Mouse (Mus musculus): ENCODE data around the gene Stt3a.
A peak's percentile ranks its signal among the peaks of the same experiment; 100 is the strongest.

Gene Stt3a

DNA sequence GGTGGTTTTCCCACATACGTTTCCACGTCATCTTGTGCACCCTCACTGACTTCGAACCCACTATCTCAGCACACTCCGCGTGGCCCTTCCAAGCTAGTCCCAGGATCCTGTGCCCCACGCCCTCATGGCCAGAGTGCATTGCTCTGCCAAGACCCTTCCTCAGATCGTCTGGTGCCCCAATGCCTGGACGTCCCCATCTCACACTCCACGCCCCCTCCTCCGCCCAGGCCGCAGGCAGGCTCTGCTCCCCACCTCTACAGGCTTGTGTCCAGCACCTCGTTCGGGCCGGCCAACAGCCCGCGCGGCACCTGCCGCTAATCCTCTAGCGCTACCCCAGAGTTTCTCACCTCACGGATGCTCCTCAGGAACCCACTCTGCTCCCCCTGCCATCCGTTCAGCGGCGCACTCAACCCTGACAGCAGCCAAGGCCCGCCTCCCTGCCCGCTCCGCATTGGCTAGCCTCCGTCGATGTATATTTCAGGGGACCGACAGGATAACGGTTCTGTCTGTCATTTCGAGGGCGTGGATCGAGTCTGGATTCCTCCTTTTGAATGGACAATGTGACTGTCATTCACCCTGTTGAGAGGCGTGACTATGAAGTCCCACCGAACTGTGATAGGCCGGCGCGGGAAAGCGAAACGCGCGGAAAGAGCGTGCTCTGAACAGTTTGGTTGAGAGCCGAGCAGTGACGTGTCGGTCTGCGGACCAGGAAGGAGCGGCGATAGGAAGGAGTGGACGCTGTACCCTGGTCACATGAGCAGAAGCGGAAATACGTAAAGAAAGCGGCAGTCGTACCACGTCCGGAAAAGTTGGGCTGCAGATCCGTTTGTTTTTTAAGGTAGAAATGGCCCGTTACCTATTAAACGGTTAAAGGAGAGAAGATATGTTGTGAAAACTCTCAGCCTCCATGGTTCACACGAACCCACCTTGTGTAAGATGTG, at the start of gene Stt3a:
Gene Stt3a (minus strand): TSS at position 477 of the 941 bp plus-strand sequence.
- peak; percentile 99 for DNase-seq (ENCODE audit: low spot score in 2 of 2)

DNA sequence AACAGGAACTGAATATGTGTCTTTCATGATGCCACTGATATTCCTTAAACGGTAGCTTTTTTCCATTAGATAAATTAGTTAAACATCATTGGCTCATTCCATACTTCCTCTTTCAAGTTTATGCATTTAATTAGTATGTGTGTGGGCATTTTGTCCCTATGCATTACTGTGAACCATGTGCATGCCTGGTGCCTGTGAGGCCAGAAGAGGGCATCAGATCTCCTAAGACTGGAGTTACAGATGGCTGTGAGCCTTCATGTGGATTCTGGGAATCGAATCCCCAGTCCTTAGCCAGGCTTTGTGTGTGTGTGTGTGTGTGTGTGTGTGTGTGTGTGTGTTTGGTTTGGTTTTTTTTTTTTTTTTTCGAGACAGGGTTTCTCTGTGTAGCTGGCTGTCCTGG, 47.0 kb upstream of the Stt3a start:
- no peak for DNase-seq (ENCODE audit: low spot score in 2 of 2)

DNA sequence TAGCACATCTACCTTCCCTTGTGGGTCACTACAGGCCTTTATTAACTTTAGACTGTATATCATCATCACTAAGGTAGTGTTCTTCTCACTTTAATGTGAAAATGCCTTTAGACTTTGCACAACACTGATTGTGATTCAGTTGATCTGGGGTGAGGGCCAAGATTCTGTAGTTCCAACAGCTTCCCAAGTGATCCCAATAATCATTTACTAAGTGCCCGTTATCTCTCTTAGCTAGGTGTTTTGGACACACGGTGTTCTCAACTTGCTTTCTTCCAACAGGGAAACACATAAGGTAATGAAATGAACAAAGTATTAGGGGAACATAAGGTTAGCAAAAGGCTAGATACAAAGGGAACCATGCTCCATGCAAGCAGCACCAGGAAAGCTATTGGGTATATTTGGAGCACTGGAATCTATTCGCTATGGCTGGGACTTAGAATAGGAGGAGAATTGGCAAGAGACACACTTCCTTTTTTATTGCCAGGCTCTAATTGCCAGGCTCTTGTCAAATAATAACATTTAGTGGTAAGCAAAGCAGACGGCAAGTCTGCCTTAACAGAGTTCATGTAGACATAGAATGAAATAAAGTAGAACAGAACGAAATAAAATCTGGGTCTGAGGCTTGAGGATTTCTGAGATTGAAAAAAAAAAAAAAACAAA, 40.8 kb upstream of the Stt3a start:
- no peak for DNase-seq (ENCODE audit: low spot score in 2 of 2)

DNA sequence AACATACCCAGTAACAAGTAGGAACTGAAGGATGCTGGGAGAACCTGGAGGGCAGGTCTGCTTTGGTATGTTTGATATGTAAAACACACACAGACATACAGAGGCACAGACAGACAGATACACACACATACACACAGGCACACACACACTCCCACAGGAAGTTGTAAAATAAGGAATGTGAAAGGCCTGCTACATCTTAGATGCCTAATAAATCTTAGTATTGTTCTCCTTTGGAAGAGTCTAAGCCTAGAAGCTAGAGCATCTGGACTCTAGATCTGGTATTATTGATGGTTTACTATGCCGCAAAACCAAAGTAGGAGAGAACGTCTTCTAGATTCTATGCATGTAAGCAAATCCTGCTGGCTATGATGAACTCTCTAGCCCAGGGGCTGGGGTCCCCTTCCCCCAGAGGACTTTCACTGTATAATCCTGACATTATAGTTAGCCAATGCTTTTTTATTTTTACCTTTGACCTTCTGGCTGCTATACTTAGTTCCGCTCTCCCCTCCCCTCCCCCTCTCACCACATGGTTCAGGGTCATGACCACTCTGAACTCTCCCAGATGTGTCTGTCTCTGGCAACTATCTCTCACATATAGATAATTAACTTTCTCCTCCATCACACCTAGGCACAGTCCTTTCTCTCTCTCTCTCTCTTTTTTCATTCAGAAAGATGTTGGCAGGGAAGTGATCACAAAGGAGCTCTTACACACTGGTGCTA, 37.9 kb upstream of the Stt3a start:
- no peak for DNase-seq (ENCODE audit: low spot score in 2 of 2)

DNA sequence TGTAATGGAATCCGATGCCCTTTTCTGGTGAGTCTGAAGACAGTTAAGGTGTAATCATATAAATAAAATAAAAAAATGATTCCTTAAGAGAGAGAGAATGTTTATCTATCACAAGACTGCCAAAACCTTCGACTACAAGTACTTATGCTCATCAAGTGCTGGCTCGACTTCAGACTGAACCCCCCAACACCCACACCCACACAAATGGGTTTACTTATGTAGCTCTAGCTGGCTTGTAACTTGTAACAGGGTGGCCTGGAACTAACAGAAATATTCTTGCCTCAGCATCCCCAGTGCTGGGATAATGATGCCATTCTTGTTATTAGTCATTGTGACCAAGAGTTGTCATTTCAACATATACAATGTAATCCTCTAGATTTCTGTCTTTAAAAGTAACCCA, 36.4 kb upstream of the Stt3a start:
- no peak for DNase-seq (ENCODE audit: low spot score in 2 of 2)

DNA sequence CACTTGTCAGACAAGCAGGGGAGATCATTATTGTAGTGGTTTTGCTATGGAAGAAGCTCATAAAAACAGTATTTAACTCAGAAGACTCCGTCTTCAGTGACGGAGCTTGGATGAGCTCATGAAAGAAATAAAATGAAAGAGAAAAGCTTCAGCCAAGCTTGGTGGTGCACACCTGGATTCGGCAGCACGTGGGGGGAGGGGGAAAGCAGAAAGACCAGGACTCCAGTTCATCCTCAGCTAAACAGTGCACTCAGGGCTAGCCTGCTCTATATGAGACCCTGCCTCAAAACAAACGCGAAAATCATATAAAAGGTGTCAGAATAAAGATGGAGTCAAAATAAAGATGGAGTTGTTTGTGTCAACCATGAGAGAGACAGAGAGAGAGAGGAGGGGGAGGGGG, 35.9 kb upstream of the Stt3a start:
- DNase-seq (ENCODE audit: low spot score in 2 of 2), result no peak

DNA sequence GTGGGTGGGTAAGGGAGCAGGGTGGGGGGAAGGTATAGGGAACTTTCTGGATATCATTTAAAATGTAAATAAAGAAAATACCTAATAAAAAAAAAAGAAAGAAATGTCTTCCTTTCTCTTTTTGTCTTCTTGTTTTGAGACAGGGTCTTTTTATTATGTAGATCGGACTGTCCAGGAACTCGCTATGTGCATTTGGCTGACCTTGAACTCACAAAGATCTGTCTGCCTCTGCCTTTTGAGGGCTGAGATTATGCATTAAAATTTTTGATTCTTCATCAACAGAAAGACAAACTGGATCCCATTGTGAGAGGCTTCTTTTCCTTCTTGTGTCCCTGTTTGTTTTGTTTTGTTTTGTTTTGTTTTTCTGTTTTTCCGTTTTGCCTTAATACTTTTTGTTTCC, 35.5 kb upstream of the Stt3a start:
- DNase-seq (ENCODE audit: low spot score in 2 of 2), result no peak

DNA sequence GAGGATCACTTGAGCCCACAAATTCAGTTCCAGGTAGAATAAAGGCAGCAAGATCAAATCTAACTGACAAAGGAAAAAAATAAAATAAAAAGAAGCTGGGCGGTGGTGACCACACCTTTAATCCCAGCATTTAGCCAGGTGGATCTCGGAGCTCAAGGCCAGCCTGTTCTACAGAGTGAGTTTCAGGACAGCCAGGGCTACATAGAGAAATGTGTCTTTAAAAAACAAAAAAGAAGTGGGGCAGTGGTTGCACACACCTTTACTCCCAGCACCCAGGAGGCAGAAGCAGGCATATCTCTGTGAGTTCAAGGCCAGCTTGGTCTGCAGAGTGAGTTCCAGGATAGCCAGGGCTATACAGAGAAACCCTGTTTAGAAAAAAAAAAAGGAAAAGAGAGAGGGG, 34.5 kb upstream of the Stt3a start:
- no peak for DNase-seq (ENCODE audit: low spot score in 2 of 2)

DNA sequence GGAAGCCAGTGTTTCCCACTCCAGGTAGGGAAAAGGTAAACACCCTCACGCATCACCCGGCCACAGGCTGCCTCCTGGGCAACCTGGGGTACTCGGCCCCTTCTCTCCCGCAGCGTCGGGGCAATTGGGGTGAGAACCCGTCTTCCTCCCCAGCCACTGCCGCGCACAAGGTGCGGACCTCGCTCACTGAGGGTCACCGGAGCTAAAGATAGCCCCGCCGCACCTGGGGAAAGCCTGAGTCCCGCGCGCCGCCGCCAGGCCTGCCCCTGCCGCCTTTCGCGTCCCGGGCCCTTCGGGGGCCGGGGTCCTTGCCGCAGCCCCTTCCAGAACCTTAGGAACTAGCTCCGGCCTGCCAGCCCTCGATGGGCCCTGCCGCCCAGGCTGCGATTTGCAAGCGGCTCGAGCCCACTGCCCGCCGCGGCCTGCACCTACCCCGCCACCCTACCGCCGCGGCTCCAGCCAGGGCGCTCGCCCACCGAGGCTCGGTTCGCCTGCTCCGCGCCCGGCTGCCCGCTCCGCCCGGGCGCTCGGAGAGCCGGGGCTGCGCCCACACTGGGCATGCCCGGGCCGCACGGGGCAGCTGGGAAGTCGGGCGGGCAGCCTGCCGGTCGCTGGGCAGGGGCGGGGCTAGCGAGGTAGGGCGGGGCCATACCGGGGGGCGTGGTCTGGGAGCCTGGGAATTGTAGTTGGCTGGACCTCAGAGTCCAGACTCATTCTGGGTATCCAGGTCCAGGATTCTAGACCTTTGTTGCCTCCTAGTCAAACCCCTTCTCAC, 29.5 kb upstream of the Stt3a start, which contains the start of gene Ei24:
Gene Ei24 (minus strand): TSS at position 613 of the 775 bp plus-strand sequence.
- peak; percentile 84 to 88 for DNase-seq (ENCODE audit: low spot score in 2 of 2)

DNA sequence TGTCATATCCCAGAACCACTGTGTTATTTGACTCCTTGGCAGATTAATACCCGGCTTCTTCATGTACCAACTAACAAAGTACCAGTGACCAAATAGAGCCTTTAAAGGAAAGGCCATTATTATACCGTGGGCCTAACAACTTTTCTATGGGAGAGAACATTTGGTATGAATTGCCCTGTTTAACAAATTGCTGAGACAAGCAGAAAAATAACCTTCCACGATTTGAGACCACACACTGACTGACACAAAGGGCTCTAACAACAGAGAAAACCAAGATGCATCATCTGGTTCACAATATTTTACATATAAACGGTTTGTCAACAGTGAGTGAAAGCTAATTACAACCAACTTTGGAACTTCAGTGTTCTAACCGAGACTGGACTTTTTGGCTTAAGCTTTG, 28.7 kb upstream of the Stt3a start:
- DNase-seq (ENCODE audit: low spot score in 2 of 2), result no peak

DNA sequence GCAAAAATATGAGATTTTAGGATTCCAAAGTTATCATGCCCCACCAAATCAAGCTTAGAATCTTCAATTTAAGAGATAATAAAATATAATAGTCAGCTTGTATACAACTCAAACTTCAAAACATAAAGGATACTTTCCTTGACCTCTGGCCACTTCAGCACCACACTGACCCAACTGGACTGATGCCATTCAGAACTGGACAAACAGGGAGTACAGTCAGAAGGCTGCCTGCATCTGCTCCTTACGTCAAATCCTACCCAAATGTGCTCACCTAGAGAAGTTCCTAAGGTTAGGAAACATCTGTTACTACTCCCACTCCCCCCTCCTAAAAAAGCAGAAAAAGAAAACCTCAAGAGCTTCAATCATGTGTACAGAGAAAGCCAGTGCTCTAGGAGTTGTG, 28.1 kb upstream of the Stt3a start:
- no peak for DNase-seq (ENCODE audit: low spot score in 2 of 2)

DNA sequence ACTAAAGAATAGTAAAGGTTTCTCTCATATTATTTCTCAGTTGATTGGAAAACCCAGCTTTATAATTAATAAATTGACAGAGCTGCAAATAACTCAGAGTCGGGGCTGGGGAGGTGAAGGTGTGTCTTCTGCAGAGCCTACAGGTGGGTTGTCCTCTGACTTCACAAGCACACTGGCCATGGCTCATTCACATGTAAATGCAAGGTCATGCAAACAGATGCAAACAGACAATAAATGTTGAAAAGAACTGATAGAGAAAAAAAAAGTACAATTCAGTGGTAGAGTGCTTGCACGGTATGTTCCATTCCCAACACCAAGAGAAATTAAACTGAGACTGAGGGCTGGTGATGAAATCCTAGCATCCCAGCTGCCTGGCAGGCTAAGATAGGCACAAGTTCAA, 27.0 kb upstream of the Stt3a start:
- DNase-seq (ENCODE audit: low spot score in 2 of 2), result no peak

DNA sequence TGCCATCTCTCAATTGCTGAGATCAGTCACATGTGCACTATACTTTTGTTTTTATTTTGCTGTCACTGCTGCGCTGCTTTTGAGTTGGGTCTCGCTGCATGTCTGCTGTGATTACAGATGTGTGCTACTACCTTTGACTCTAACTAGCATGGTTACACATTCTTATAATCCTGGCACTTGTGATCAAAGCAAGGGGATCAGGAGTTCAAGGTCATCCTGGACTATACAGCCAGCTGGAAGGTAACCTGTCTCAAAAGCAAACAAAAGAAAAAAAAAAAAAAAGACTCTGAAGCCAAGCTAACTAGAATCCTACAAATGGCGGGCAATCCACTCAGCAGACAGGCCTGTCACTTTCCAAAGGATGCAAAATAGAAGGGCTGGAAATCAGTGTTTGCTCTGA, 24.7 kb upstream of the Stt3a start:
- DNase-seq (ENCODE audit: low spot score in 2 of 2), result no peak

DNA sequence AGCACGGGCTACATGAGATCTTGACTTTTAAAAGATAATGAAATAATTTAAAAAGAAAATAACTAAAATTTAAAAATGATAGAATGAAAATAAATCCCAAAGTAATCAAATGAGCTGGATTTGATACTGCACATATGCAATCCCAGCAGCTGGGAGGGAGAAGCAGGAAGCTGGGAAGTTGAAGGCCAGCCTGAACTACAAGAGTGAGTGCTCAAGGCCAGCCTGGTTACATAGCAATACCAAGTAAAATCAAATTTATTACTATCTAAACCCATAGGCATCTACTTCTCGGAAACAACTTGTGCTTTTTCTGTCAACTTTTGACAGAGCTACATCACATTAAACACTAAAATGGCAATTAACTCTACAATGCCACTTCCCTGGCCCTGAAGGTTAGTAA, 16.4 kb upstream of the Stt3a start:
- DNase-seq (ENCODE audit: low spot score in 2 of 2), result no peak

DNA sequence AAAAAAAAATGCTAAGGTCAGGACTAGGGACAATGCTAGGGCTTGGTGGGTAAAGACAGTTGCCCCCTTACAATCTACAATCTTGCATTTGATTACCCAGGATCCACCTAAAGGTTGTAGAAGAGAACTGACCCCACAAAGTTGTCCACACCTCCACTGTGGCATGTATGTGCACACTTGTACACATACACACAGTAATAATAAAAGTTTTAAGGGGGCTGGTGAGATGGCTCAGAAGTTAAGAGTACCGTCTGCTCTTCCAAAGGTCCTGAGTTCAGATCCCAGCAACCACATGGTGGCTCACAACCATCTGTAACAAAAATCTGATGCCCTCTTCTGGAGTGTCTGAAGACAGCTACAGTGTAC, 1.6 kb upstream of the Stt3a start:
- DNase-seq (ENCODE audit: low spot score in 2 of 2), result no peak

DNA sequence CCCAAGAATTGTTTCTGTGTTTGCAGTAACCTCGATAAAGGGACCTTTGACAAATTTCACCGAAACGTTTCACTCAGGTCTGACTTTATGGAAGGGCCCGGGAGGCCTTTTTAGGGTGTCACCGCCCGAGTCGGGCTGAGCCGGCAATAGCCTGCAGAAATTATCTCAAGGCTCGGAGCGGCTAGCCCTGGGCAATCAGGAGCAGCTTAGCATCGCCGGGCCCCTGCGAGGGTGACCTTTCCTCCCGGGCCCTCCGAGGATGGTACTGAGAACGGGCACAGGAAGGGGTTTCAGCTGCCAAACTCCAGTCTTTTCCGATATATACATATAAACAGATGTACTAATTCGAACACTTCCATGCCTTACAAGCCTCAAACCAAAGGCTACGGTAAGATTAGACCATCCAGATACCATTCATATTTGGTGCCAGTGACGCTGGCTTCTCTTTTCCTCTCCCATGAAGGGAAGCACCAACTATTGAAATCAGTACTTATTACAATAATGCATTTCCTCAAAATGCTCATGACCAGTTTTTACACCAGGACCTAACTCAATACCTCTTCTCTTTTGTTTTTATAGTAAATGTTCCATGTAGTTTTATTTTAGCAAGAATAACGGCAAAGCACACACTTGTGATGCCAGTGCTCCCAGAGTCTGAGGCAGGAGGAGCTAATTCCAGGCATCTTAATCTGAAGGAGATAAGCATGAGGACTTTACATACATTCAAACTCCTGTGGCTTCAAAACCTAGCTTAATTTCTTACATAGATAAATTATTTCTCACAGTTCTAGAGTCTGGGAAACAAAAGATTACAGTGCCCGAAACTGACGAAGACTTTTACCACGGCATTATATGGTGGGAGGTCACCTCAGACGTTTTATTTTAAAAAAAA, 923 bp upstream of the Stt3a start:
- DNase-seq (ENCODE audit: low spot score in 2 of 2), result peak; percentile 53 to 67

DNA sequence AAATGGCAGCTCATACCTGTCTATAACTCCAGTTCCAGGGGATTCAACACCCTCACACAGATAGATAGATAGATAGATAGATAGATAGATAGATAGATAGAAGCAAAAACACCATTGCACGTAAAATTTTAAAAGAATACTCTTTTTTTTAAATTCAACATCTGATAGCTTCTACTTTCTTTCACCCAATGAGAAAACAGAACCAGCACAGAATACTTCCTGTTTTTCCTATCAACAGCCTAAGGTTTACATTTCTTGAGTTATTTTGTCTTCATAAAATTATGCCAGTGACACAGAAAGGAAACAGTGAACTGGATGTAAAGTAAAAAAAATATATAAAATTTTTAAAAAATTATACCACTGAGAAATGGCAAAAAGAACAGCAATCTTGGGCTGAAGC, 3.1 kb downstream of the Stt3a start:
- DNase-seq (ENCODE audit: low spot score in 2 of 2), result no peak

DNA sequence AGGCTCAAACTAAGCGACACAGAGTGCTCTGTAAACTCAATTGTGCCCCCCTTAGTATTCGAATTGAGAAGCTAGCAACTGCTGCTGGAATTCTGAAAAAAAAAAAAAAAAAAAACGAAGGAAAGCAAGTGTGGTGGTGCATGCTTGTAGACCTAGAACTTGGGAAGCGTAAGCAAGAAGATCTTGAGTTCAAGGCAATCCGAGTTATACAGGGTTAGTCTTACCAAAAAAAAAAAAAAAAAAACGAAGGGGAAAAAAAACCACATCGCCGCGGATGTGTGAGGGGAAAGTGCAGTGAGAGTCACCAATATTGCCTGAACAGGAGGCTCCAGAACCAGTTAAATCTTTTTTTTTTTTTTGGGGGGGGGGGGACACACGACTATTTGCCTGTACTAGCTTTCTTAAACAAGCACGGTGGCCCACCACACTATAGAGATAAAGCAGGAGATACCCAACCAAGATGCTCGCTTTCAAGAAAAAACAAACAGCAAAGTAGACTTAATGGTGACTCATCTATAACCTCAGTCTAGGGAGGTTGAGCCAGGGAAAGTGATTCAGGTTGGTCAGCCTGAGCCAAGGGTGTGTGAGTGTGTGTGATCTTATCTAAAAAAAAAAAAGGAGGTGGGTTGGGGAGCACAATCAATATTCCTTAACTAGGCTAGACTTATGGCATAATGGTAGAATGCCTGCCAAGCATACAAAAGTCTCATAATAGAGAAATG, 40.3 kb downstream of the Stt3a start, which contains the start of gene Chek1:
Gene Chek1 (minus strand): TSS at position 32 of the 722 bp plus-strand sequence.
- no peak for DNase-seq (ENCODE audit: low spot score in 2 of 2)

DNA sequence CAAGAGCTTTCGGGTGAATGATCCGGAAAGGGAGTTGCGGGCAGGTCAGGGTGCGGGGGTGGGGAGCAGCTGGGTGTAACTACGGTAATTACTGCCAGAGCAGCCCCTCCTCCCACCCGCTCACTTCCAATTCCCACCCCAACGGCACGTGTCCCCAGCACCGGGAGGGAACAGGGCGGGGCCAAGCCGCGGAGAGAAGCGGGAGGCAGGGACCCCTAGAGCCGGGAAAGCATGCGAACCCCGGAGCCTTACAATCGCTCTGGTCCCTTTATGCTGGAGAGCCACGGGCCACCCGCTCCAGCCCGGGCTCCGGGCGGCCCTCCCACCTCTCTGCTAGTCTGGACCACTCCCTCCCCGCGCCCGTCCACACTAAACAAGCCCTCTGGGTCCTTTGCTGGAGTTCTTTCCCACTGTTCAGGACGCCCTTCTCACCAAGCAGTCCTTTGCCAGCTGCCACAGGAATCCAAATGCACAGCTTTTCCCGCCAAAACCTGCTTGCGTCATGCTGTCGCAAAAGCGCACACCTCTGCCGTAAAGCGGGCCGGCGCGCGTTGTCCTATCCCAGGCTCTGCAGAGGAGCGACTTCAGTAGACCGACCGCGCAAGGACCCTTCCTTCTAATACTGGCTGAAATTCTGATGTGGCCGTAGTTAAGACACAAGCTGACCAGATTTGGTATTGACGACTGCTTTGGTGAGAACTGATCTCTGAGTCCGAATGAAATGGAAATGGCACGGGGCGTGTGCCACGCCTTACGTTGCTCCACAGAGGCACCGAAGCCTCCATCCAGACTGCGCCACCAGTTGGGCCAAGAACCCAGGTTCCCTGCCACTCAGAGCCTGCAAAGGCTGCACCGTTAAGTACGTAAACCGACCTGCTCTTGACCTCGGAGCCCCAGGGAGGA, 41.1 kb downstream of the Stt3a start:
- peak; percentile 95 for DNase-seq (ENCODE audit: low spot score in 2 of 2)
